Mouse (Mus musculus) intestine, embryonic 15.5 days (tissue): ENCODE data around the gene Ncor1. TPM values are rescaled to one million over a fixed set of nuclear protein-coding genes. Genes with fewer than 3 reads are reported as not detected.
A peak's percentile ranks its signal among the peaks of the same experiment; 100 is the strongest.

Source experiments
- ATAC-seq: fragments of 200-750 bp; cut with Nextera tagmentation; 2 replicates; pipeline ENCODE4 v1.8.0; 2017; ENCODE audit warnings: moderate TSS enrichment, moderate library complexity
- H3K27ac ChIP-seq: fragments of 300-500 bp; sonication (generic); 2 replicates; pipeline ENCODE4 v1.5.1; 2015; ENCODE audit warnings: mild to moderate bottlenecking, inconsistent platforms
- H3K27me3 ChIP-seq: fragments of 300-500 bp; sonication (generic); replicated peaks from 2 replicates; pipeline ENCODE4 v1.6.1; 2015; ENCODE audit warnings: inconsistent platforms
- H3K36me3 ChIP-seq: fragments of 300-500 bp; sonication (generic); 2 replicates; pipeline ENCODE4 v1.6.1; 2015; ENCODE audit warnings: inconsistent platforms
- H3K4me1 ChIP-seq: fragments of 300-500 bp; sonication (generic); replicated peaks from 2 replicates; pipeline ENCODE4 v1.6.1; 2015; ENCODE audit warnings: inconsistent platforms
- H3K4me2 ChIP-seq: fragments of 300-500 bp; sonication (generic); replicated peaks from 2 replicates; pipeline ENCODE4 v1.6.1; 2015; ENCODE audit warnings: mild to moderate bottlenecking, inconsistent platforms
- H3K4me3 ChIP-seq: fragments of 300-500 bp; sonication (generic); replicated peaks from 2 replicates; pipeline ENCODE4 v1.5.1; 2015; ENCODE audit warnings: inconsistent platforms
- H3K9ac ChIP-seq: fragments of 300-500 bp; sonication (generic); 2 replicates; pipeline ENCODE4 v1.6.1; 2015; ENCODE audit warnings: inconsistent platforms
- H3K9me3 ChIP-seq: fragments of 300-500 bp; sonication (generic); 2 replicates; pipeline ENCODE4 v1.6.1; 2016; ENCODE audit warnings: inconsistent platforms
- WGBS: fragments of 180-500 bp; shearing (Covaris S2); methylation state at CpG from one replicate; pipeline ENCODE4 v1.1.7; 2015; 5-methylcytosine and 5-hydroxymethylcytosine counted together
- polyA plus RNA-seq: library from polyadenylated mRNA; unstranded; fragments of >200 nt; fragmentation: Nextera tagmentation; extraction: Ambion mirVana; gene quantifications from 2 replicates; pipeline ENCODE4 v1.2.1, GENCODE M21; 2015

Ncor1 gene
- polyA plus RNA-seq, 1 experiment from 2014 or later, result 141 TPM

- Histone ChIP-seq H3K36me3 (no peaks in the 10 kb centered on the region), H3K4me1 (peaks cover 7% of the 10 kb centered on the region), H3K4me3 (peak overlapping the region; percentile 95), H3K27ac (peak overlapping the region; percentile 99), H3K9me3 (no peaks in the 10 kb centered on the region), H3K27me3 (no peaks in the 10 kb centered on the region), H3K4me2 (peak overlapping the region; percentile 84), H3K9ac (peak overlapping the region; percentile 100)
- ATAC-seq, result peak; percentile 77
- WGBS, result under 1% methylated on average over 42 of the region's 42 CpGs
These were observed 1.7 kb downstream of the Ncor1 start for GRCm38 (mm10) chr11:62456483-62457172.

GRCm38 (mm10) chr11:62456021-62456482, 2.3 kb downstream of the Ncor1 start:
- Histone ChIP-seq H3K9me3 (no peaks in the 10 kb centered on the region), H3K27me3 (no peaks in the 10 kb centered on the region), H3K9ac (peak overlapping the region; percentile 100), H3K4me1 (peaks cover 7% of the 10 kb centered on the region), H3K36me3 (no peaks in the 10 kb centered on the region), H3K27ac (peak overlapping the region; percentile 99; the same call in 1 of the 2 replicates), H3K4me3 (peak overlapping the region; percentile 95), H3K4me2 (peak overlapping the region; percentile 84)
- ATAC-seq, result no peak
- 6% methylated on average over 3 of the region's 3 CpGs for WGBS

GRCm38 (mm10) chr11:62455193-62455592, 3.1 kb downstream of the Ncor1 start:
- H3K4me3 ChIP-seq, result no peak overlapping the region

GRCm38 (mm10) chr11:62448971-62449370, 9.4 kb downstream of the Ncor1 start:
- Histone ChIP-seq H3K4me3 (no peak overlapping the region), H3K36me3 (no peaks in the 10 kb centered on the region), H3K27ac (no peak overlapping the region), H3K27me3 (no peaks in the 10 kb centered on the region), H3K4me2 (no peak overlapping the region), H3K9ac (no peak overlapping the region), H3K9me3 (no peaks in the 10 kb centered on the region), H3K4me1 (no peaks in the 10 kb centered on the region)
- no peak for ATAC-seq
- 85% methylated on average over 6 of the region's 6 CpGs for WGBS

More at GRCm38 (mm10) chr11:62455193-62455592, 3.1 kb downstream of the Ncor1 start:
- WGBS, result 50% methylated on average over 1 of the region's 1 CpGs
- Histone ChIP-seq H3K27me3 (no peaks in the 10 kb centered on the region), H3K4me2 (peak overlapping the region; percentile 84; the same call in 1 of the 2 replicates), H3K9ac (no peak overlapping the region), H3K36me3 (no peaks in the 10 kb centered on the region), H3K4me1 (peaks cover 7% of the 10 kb centered on the region), H3K9me3 (no peaks in the 10 kb centered on the region), H3K27ac (no peak overlapping the region)
- ATAC-seq, result no peak

GRCm38 (mm10) chr11:62445799-62446198, 12.5 kb downstream of the Ncor1 start:
- Histone ChIP-seq H3K27ac (no peak overlapping the region), H3K27me3 (no peaks in the 10 kb centered on the region), H3K4me1 (no peaks in the 10 kb centered on the region), H3K9ac (no peak overlapping the region), H3K4me2 (no peak overlapping the region), H3K9me3 (no peaks in the 10 kb centered on the region), H3K36me3 (no peaks in the 10 kb centered on the region), H3K4me3 (no peak overlapping the region)
- no peak for ATAC-seq
- 93% methylated on average over 3 of the region's 3 CpGs for whole genome bisulfite sequencing

GRCm38 (mm10) chr11:62440670-62441315, 17.5 kb downstream of the Ncor1 start:
- 0 out of 2 replicates have a peak, but pooled peaks cover 4% of the 10 kb centered on the region for H3K36me3 ChIP-seq
- no peak overlapping the region for H3K9ac ChIP-seq
- no peak overlapping the region for H3K27ac ChIP-seq
- no peaks in the 10 kb centered on the region for H3K27me3 ChIP-seq
- H3K4me2 ChIP-seq, result no peak overlapping the region
- no peaks in the 10 kb centered on the region for H3K9me3 ChIP-seq
- no peak for ATAC-seq
- no peaks in the 10 kb centered on the region for H3K4me1 ChIP-seq
- no peak overlapping the region for H3K4me3 ChIP-seq
- 94% methylated on average over 9 of the region's 9 CpGs for WGBS

- WGBS, result 90% methylated on average over 2 of the region's 2 CpGs
- no peak overlapping the region for H3K4me2 ChIP-seq
- H3K27me3 ChIP-seq, result no peaks in the 10 kb centered on the region
- no peak overlapping the region for H3K9ac ChIP-seq
- no peak for ATAC-seq
- no peaks in the 10 kb centered on the region for H3K4me1 ChIP-seq
- 0 out of 2 replicates have a peak, but pooled peaks cover 8% of the 10 kb centered on the region for H3K36me3 ChIP-seq
- no peak overlapping the region for H3K27ac ChIP-seq
- no peak overlapping the region for H3K4me3 ChIP-seq
- H3K9me3 ChIP-seq, result no peaks in the 10 kb centered on the region
These were observed 26.1 kb downstream of the Ncor1 start for GRCm38 (mm10) chr11:62432211-62432610.

GRCm38 (mm10) chr11:62427105-62427504, 31.2 kb downstream of the Ncor1 start:
- H3K4me3 ChIP-seq, result no peak overlapping the region

GRCm38 (mm10) chr11:62426266-62426665, 32.1 kb downstream of the Ncor1 start:
- ATAC-seq, result no peak
- Histone ChIP-seq H3K9ac (no peak overlapping the region), H3K27ac (no peak overlapping the region), H3K9me3 (no peaks in the 10 kb centered on the region), H3K4me2 (no peak overlapping the region), H3K4me3 (no peak overlapping the region), H3K27me3 (no peaks in the 10 kb centered on the region), H3K36me3 (peaks cover 8% of the 10 kb centered on the region; the same call in 1 of the 2 replicates), H3K4me1 (no peaks in the 10 kb centered on the region)
- WGBS, result 85% methylated on average over 5 of the region's 5 CpGs

More at GRCm38 (mm10) chr11:62427105-62427504, 31.2 kb downstream of the Ncor1 start:
- WGBS, result 81% methylated on average over 2 of the region's 3 CpGs
- Histone ChIP-seq H3K4me2 (no peak overlapping the region), H3K9me3 (no peaks in the 10 kb centered on the region), H3K9ac (no peak overlapping the region), H3K4me1 (no peaks in the 10 kb centered on the region), H3K36me3 (peaks cover 10% of the 10 kb centered on the region; the same call in 1 of the 2 replicates), H3K27me3 (no peaks in the 10 kb centered on the region), H3K27ac (no peak overlapping the region)
- no peak for ATAC-seq

GRCm38 (mm10) chr11:62424525-62424924, 33.8 kb downstream of the Ncor1 start:
- no peaks in the 10 kb centered on the region for H3K9me3 ChIP-seq
- 74% methylated on average over 2 of the region's 2 CpGs for WGBS
- H3K9ac ChIP-seq, result no peak overlapping the region
- H3K4me3 ChIP-seq, result no peak overlapping the region
- H3K36me3 ChIP-seq, result peaks cover 11% of the 10 kb centered on the region; the same call in 1 of the 2 replicates
- no peak overlapping the region for H3K4me2 ChIP-seq
- ATAC-seq, result no peak
- H3K27ac ChIP-seq, result no peak overlapping the region
- no peaks in the 10 kb centered on the region for H3K4me1 ChIP-seq
- no peaks in the 10 kb centered on the region for H3K27me3 ChIP-seq

- Histone ChIP-seq H3K4me3 (no peak overlapping the region), H3K27me3 (no peaks in the 10 kb centered on the region), H3K27ac (no peak overlapping the region), H3K36me3 (peaks cover 22% of the 10 kb centered on the region), H3K4me2 (no peak overlapping the region), H3K4me1 (no peaks in the 10 kb centered on the region), H3K9ac (no peak overlapping the region), H3K9me3 (no peaks in the 10 kb centered on the region)
- 89% methylated on average over 4 of the region's 4 CpGs for WGBS
- no peak for ATAC-seq
These were observed 43.3 kb downstream of the Ncor1 start for GRCm38 (mm10) chr11:62415026-62415425.

GRCm38 (mm10) chr11:62409611-62410010, 48.7 kb downstream of the Ncor1 start:
- H3K36me3 ChIP-seq, result peaks cover 7% of the 10 kb centered on the region

More at GRCm38 (mm10) chr11:62409611-62410010, 48.7 kb downstream of the Ncor1 start:
- H3K9ac ChIP-seq, result no peak overlapping the region
- ATAC-seq, result no peak
- WGBS, result 94% methylated on average over 1 of the region's 1 CpGs
- H3K27me3 ChIP-seq, result no peaks in the 10 kb centered on the region
- H3K4me2 ChIP-seq, result no peak overlapping the region
- H3K4me1 ChIP-seq, result no peaks in the 10 kb centered on the region
- no peaks in the 10 kb centered on the region for H3K9me3 ChIP-seq
- H3K4me3 ChIP-seq, result no peak overlapping the region
- H3K27ac ChIP-seq, result no peak overlapping the region
